Mouse (Mus musculus): ENCODE results near the gene Pxdn. TPM values are rescaled to one million over a fixed set of nuclear protein-coding genes. Genes with fewer than 3 reads are reported as not detected.

The Pxdn gene
- polyA plus RNA-seq, 1 experiment from 2014 or later: 93.0 TPM

DNA sequence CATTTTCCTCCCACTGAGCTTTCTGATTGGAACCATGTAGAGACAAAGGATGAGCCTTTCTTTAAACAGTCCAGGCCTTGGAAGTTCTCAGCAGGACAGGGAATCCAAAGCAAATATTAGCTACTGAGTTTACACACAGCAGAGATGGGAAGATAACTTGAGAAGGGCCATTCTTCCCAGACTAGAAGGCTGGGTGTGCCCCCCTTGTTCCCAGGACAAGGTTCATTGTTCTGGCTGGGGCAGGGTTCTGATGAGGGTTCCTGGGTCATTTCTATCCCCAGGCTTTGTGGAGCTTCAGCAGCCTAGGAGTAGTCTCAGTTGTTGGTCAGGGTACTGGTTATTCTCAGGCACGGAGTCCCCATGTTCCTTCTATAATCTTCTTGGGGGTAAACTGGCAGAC lies 23.6 kb downstream of the Pxdn start:
- WGBS: 65% methylated on average over 1 of the region's 1 CpGs
- no peak overlapping the region for H3K4me3 ChIP-seq (replicated peaks; ENCODE audit: low read length)
- no peak for ATAC-seq (ENCODE audit: insufficient read depth, low FRiP score)

GRCm38 (mm10) chr12:29965016-29965415 lies 27.6 kb downstream of the Pxdn start:
- 76% methylated on average over 6 of the region's 6 CpGs for WGBS
- no peaks in the 10 kb centered on the region for H3K9me3 ChIP-seq (replicated peaks; ENCODE audit: control insufficient read depth, low read length)
- no peak overlapping the region for H3K4me3 ChIP-seq (replicated peaks; ENCODE audit: low read length)
- H3K4me2 ChIP-seq (ENCODE audit: low read depth, low read length): no peak overlapping the region
- no peak overlapping the region for H3K9ac ChIP-seq (ENCODE audit: low read length)
- H3K27ac ChIP-seq (ENCODE audit: low read length): no peak overlapping the region
- H3K4me1 ChIP-seq (ENCODE audit: control insufficient read depth, insufficient read depth, low read length): peaks cover 12% of the 10 kb centered on the region
- no peak for ATAC-seq (ENCODE audit: insufficient read depth, low FRiP score)
- no peaks in the 10 kb centered on the region for H3K36me3 ChIP-seq (ENCODE audit: control insufficient read depth, insufficient read depth, low read length)
- H3K27me3 ChIP-seq (ENCODE audit: control insufficient read depth, insufficient read depth, low read length): no peaks in the 10 kb centered on the region

More for the DNA sequence above, 23.6 kb downstream of the Pxdn start:
- H3K4me1 ChIP-seq (ENCODE audit: control insufficient read depth, insufficient read depth, low read length): peaks cover 9% of the 10 kb centered on the region
- no peaks in the 10 kb centered on the region for H3K27me3 ChIP-seq (ENCODE audit: control insufficient read depth, insufficient read depth, low read length)
- no peaks in the 10 kb centered on the region for H3K9me3 ChIP-seq (replicated peaks; ENCODE audit: control insufficient read depth, low read length)
- H3K36me3 ChIP-seq (ENCODE audit: control insufficient read depth, insufficient read depth, low read length): no peaks in the 10 kb centered on the region
- no peak overlapping the region for H3K9ac ChIP-seq (ENCODE audit: low read length)
- H3K27ac ChIP-seq (ENCODE audit: low read length): no peak overlapping the region
- H3K4me2 ChIP-seq (ENCODE audit: low read depth, low read length): no peak overlapping the region

DNA sequence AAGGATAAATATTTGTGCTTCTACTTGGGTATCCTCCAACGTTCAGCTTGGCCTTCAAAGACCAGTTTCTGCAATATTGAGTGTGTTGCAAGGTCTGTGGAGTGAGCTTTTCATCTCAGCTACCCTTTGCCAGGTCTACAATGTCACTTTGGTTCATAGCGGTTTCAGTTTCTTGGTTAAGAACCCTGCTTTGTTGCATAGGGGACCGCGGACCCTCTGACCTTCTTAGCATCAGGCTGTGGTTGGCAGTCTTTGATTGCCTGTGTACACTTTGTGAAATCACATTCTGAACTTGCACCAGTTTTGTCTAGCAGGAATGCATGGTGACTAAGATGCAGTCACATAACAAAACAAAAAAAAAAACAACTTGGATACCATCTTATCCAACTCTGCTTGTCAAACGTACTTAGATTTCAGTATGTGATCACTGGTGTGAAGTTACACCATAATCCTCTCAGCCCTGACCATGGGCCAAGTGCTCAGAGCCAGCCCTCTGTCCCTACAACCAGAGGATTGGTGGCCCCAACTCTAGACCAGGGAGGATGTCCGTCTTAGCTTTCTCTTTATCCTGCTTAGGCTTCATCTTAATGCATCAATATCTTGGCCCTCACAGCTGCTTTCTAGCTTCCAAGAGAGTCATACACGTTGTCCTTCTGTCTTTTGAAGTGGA lies 34.5 kb downstream of the Pxdn start:
- Histone ChIP-seq H3K27ac (ENCODE audit: low read length) (no peak overlapping the region), H3K9me3 (replicated peaks; ENCODE audit: control insufficient read depth, low read length) (no peaks in the 10 kb centered on the region), H3K27me3 (ENCODE audit: control insufficient read depth, insufficient read depth, low read length) (no peaks in the 10 kb centered on the region), H3K36me3 (ENCODE audit: control insufficient read depth, insufficient read depth, low read length) (no peaks in the 10 kb centered on the region), H3K4me2 (ENCODE audit: low read depth, low read length) (no peak overlapping the region), H3K4me3 (replicated peaks; ENCODE audit: low read length) (no peak overlapping the region), H3K9ac (ENCODE audit: low read length) (no peak overlapping the region), H3K4me1 (ENCODE audit: control insufficient read depth, insufficient read depth, low read length) (peaks cover 9% of the 10 kb centered on the region; the same call in 1 of the 2 replicates)
- no peak for ATAC-seq (ENCODE audit: insufficient read depth, low FRiP score)
- 72% methylated on average over 7 of the region's 7 CpGs for WGBS

- WGBS: 56% methylated on average over 6 of the region's 6 CpGs
- no peak for ATAC-seq (ENCODE audit: insufficient read depth, low FRiP score)
- Histone ChIP-seq H3K27me3 (ENCODE audit: control insufficient read depth, insufficient read depth, low read length) (no peaks in the 10 kb centered on the region), H3K9ac (ENCODE audit: low read length) (no peak overlapping the region), H3K4me2 (ENCODE audit: low read depth, low read length) (no peak overlapping the region), H3K4me3 (replicated peaks; ENCODE audit: low read length) (no peak overlapping the region), H3K9me3 (replicated peaks; ENCODE audit: control insufficient read depth, low read length) (no peaks in the 10 kb centered on the region), H3K36me3 (ENCODE audit: control insufficient read depth, insufficient read depth, low read length) (no peaks in the 10 kb centered on the region), H3K4me1 (ENCODE audit: control insufficient read depth, insufficient read depth, low read length) (peaks cover 9% of the 10 kb centered on the region; the same call in 1 of the 2 replicates), H3K27ac (ENCODE audit: low read length) (no peak overlapping the region)
These were observed 35.1 kb downstream of the Pxdn start for GRCm38 (mm10) chr12:29972533-29972932.

GRCm38 (mm10) chr12:29980076-29980475 lies 42.7 kb downstream of the Pxdn start:
- peaks cover 7% of the 10 kb centered on the region; the same call in 1 of the 2 replicates for H3K36me3 ChIP-seq (ENCODE audit: control insufficient read depth, insufficient read depth, low read length)
- 88% methylated on average over 8 of the region's 8 CpGs for WGBS
- H3K4me1 ChIP-seq (ENCODE audit: control insufficient read depth, insufficient read depth, low read length): no peaks in the 10 kb centered on the region
- H3K27me3 ChIP-seq (ENCODE audit: control insufficient read depth, insufficient read depth, low read length): no peaks in the 10 kb centered on the region
- no peak overlapping the region for H3K27ac ChIP-seq (ENCODE audit: low read length)
- no peak overlapping the region for H3K4me3 ChIP-seq (replicated peaks; ENCODE audit: low read length)
- H3K4me2 ChIP-seq (ENCODE audit: low read depth, low read length): no peak overlapping the region
- H3K9me3 ChIP-seq (replicated peaks; ENCODE audit: control insufficient read depth, low read length): no peaks in the 10 kb centered on the region
- ATAC-seq (ENCODE audit: insufficient read depth, low FRiP score): no peak
- no peak overlapping the region for H3K9ac ChIP-seq (ENCODE audit: low read length)

- H3K36me3 ChIP-seq (ENCODE audit: control insufficient read depth, insufficient read depth, low read length): peaks cover 7% of the 10 kb centered on the region; the same call in 1 of the 2 replicates
- H3K9ac ChIP-seq (ENCODE audit: low read length): no peak overlapping the region
- no peak overlapping the region for H3K4me2 ChIP-seq (ENCODE audit: low read depth, low read length)
- no peak overlapping the region for H3K27ac ChIP-seq (ENCODE audit: low read length)
- no peak overlapping the region for H3K4me3 ChIP-seq (replicated peaks; ENCODE audit: low read length)
- no peaks in the 10 kb centered on the region for H3K9me3 ChIP-seq (replicated peaks; ENCODE audit: control insufficient read depth, low read length)
- H3K27me3 ChIP-seq (ENCODE audit: control insufficient read depth, insufficient read depth, low read length): no peaks in the 10 kb centered on the region
- H3K4me1 ChIP-seq (ENCODE audit: control insufficient read depth, insufficient read depth, low read length): no peaks in the 10 kb centered on the region
- no peak for ATAC-seq (ENCODE audit: insufficient read depth, low FRiP score)
- 91% methylated on average over 7 of the region's 7 CpGs for WGBS
These were observed 44.4 kb downstream of the Pxdn start for GRCm38 (mm10) chr12:29981722-29982293.

DNA sequence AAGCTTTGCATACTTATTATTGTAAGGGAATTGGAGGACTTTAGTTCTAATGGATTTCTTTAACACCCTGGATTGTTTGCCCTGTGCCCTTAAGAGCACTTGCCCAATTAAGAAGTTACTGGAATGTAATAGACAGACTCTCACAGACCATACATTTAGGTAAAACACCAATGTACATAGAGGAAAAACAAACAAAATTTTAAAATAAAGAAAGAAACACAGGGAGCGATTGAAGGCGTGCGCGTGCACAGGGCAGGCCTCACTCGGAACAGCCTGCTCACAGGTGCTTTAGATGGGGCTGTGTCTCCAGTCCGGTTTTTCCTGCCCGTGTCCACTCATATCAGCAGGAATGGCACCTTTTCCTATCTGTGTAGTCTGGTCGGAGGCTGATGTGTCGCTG lies 45.8 kb downstream of the Pxdn start:
- 90% methylated on average over 9 of the region's 9 CpGs for WGBS
- no peak overlapping the region for H3K27ac ChIP-seq (ENCODE audit: low read length)

DNA sequence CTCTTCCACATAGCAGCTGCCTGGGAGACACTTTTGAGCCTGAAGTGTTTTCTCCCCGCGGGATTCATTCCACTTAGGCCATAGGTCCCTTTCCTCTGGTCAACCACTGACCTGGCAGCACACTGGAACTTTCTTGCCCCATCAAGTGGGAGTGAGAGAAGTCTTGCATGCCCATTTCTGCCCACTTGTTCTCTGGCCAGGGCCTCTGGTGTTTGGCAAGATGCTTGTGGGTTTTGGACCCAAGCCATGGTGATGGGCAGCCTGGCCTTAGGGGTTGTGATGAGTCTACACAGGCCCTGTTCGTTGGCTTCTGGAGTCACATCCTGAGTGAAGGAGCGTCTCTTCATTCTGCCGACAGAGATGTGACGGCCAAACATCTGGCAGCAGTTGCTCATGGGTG lies 47.7 kb downstream of the Pxdn start:
- no peak for ATAC-seq (ENCODE audit: insufficient read depth, low FRiP score)
- Histone ChIP-seq H3K4me2 (ENCODE audit: low read depth, low read length) (no peak overlapping the region), H3K9ac (ENCODE audit: low read length) (no peak overlapping the region), H3K4me3 (replicated peaks; ENCODE audit: low read length) (no peak overlapping the region), H3K36me3 (ENCODE audit: control insufficient read depth, insufficient read depth, low read length) (no peaks in the 10 kb centered on the region), H3K4me1 (ENCODE audit: control insufficient read depth, insufficient read depth, low read length) (no peaks in the 10 kb centered on the region), H3K9me3 (replicated peaks; ENCODE audit: control insufficient read depth, low read length) (no peaks in the 10 kb centered on the region), H3K27me3 (ENCODE audit: control insufficient read depth, insufficient read depth, low read length) (no peaks in the 10 kb centered on the region), H3K27ac (ENCODE audit: low read length) (no peak overlapping the region)
- WGBS: 88% methylated on average over 6 of the region's 6 CpGs

More for the DNA sequence above, 45.8 kb downstream of the Pxdn start:
- Histone ChIP-seq H3K9ac (ENCODE audit: low read length) (no peak overlapping the region), H3K36me3 (ENCODE audit: control insufficient read depth, insufficient read depth, low read length) (peaks cover 5% of the 10 kb centered on the region; the same call in 1 of the 2 replicates), H3K4me2 (ENCODE audit: low read depth, low read length) (no peak overlapping the region), H3K4me1 (ENCODE audit: control insufficient read depth, insufficient read depth, low read length) (no peaks in the 10 kb centered on the region), H3K9me3 (replicated peaks; ENCODE audit: control insufficient read depth, low read length) (no peaks in the 10 kb centered on the region), H3K4me3 (replicated peaks; ENCODE audit: low read length) (no peak overlapping the region), H3K27me3 (ENCODE audit: control insufficient read depth, insufficient read depth, low read length) (no peaks in the 10 kb centered on the region)
- ATAC-seq (ENCODE audit: insufficient read depth, low FRiP score): no peak

DNA sequence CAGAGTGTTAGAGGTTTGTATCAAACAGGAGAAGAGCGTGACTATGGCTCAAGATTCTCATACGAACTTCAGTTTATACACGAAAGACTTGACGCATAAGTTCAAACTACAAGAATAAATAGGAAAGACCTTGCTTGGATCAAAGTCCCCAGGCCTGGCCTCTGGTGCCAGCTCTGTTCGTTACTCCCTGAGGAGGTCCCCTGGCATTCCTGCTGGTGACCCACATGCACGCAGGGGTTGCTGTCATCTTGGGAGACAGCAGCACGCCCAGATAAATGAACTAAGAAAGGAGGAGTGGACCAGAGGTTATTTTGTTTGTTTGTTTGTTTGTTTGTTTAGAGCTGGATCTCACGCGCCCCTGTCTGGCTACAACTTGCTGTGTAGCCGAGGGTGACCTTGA lies 48.8 kb downstream of the Pxdn start:
- no peak overlapping the region for H3K4me2 ChIP-seq (ENCODE audit: low read depth, low read length)
- no peaks in the 10 kb centered on the region for H3K27me3 ChIP-seq (ENCODE audit: control insufficient read depth, insufficient read depth, low read length)
- no peaks in the 10 kb centered on the region for H3K36me3 ChIP-seq (ENCODE audit: control insufficient read depth, insufficient read depth, low read length)
- H3K9ac ChIP-seq (ENCODE audit: low read length): no peak overlapping the region
- H3K9me3 ChIP-seq (replicated peaks; ENCODE audit: control insufficient read depth, low read length): no peaks in the 10 kb centered on the region
- no peak for ATAC-seq (ENCODE audit: insufficient read depth, low FRiP score)
- H3K4me1 ChIP-seq (ENCODE audit: control insufficient read depth, insufficient read depth, low read length): no peaks in the 10 kb centered on the region
- H3K4me3 ChIP-seq (replicated peaks; ENCODE audit: low read length): no peak overlapping the region
- 88% methylated on average over 10 of the region's 10 CpGs for WGBS
- H3K27ac ChIP-seq (ENCODE audit: low read length): no peak overlapping the region

Measured in stomach, embryonic 16.5 days (tissue).